Mouse (Mus musculus) limb, embryonic 13.5 days (tissue): ENCODE data around the gene Ythdc1. TPM values are rescaled to one million over a fixed set of nuclear protein-coding genes. Genes with fewer than 3 reads are reported as not detected.

Experiments used
- polyA plus RNA-seq: library from polyadenylated mRNA; unstranded; fragments of >200 nt; fragmentation: Nextera tagmentation; extraction: Ambion mirVana; gene quantifications from 2 replicates; pipeline ENCODE4 v1.2.1, GENCODE M21; 2015

Ythdc1 gene
- polyA plus RNA-seq, 1 experiment from 2014 or later = 43.2 TPM

Other genes with a start within 250 kb of the Ythdc1 start
- 0.09 TPM in 1 of 2 replicates, not detected in the other for gene Tmprss11f, start 171.8 kb upstream of the Ythdc1 start, polyA plus RNA-seq
- not detected in 2 replicates for gene Tmprss11b, start 127.9 kb upstream of the Ythdc1 start, polyA plus RNA-seq
- not detected in 2 replicates for gene Tmprss11e, start 58.4 kb upstream of the Ythdc1 start, polyA plus RNA-seq
- gene Ugt2b34, start 102.7 kb downstream of the Ythdc1 start, polyA plus RNA-seq = 0.11 TPM in 1 of 2 replicates, not detected in the other
- gene Ugt2b1, start 122.3 kb downstream of the Ythdc1 start, polyA plus RNA-seq = not detected in 2 replicates
- gene Ugt2b35, start 196.6 kb downstream of the Ythdc1 start, polyA plus RNA-seq = not detected in 2 replicates